Mouse (Mus musculus): ENCODE data around the gene Polr1e. TPM values are rescaled to one million over a fixed set of nuclear protein-coding genes. Genes with fewer than 3 reads are reported as not detected.
"Not testable (repeated sequence)": the region's sequence is repeated elsewhere in the genome, so short reads cannot be mapped to it uniquely, and the experiment has no call there.

Polr1e gene
- polyA plus RNA-seq, 1 experiment from 2014 or later, result 38.6 TPM

- H3K36me3 ChIP-seq, result no peaks in the 10 kb centered on the region
- 26% methylated on average over 5 of the region's 5 CpGs for WGBS
- no peak for ATAC-seq (ENCODE audit: low FRiP score)
- H3K9me3 ChIP-seq (replicated peaks), result no peaks in the 10 kb centered on the region
- H3K4me1 ChIP-seq, result peaks cover 22% of the 10 kb centered on the region
- peak overlapping the region; percentile 72 for H3K4me3 ChIP-seq
- peak overlapping the region; percentile 81 for H3K9ac ChIP-seq
- H3K27me3 ChIP-seq, result no peaks in the 10 kb centered on the region
- no peak overlapping the region for H3K27ac ChIP-seq
- peak overlapping the region; percentile 95 for H3K4me2 ChIP-seq (replicated peaks)
Measured at GRCm38 (mm10) chr4:44981974-44982287, 36.5 kb upstream of the Polr1e start.

- no peak overlapping the region for H3K27ac ChIP-seq
- H3K36me3 ChIP-seq, result peaks cover 3% of the 10 kb centered on the region; the same call in 1 of the 2 replicates
- ATAC-seq (ENCODE audit: low FRiP score), result no peak
- H3K4me1 ChIP-seq, result peaks cover 22% of the 10 kb centered on the region
- H3K27me3 ChIP-seq, result no peaks in the 10 kb centered on the region
- no peak overlapping the region for H3K4me3 ChIP-seq
- 73% methylated on average over 11 of the region's 11 CpGs for WGBS
- H3K4me2 ChIP-seq (replicated peaks), result peak overlapping the region; percentile 95
- peak overlapping the region; percentile 81; the same call in 1 of the 2 replicates for H3K9ac ChIP-seq
- no peaks in the 10 kb centered on the region for H3K9me3 ChIP-seq (replicated peaks)
Measured at GRCm38 (mm10) chr4:44982440-44983130, 35.8 kb upstream of the Polr1e start.

GRCm38 (mm10) chr4:44983131-44983740, 35.1 kb upstream of the Polr1e start:
- 90% methylated on average over 10 of the region's 10 CpGs for WGBS
- no peak overlapping the region for H3K9ac ChIP-seq

GRCm38 (mm10) chr4:44990560-44990959, 27.8 kb upstream of the Polr1e start:
- Histone ChIP-seq H3K4me1 (no peaks in the 10 kb centered on the region), H3K9me3 (replicated peaks) (no peaks in the 10 kb centered on the region), H3K4me3 (no peak overlapping the region), H3K9ac (no peak overlapping the region), H3K27me3 (no peaks in the 10 kb centered on the region), H3K4me2 (replicated peaks) (no peak overlapping the region), H3K27ac (no peak overlapping the region), H3K36me3 (peaks cover 58% of the 10 kb centered on the region)
- WGBS, result 98% methylated on average over 5 of the region's 5 CpGs
- no peak for ATAC-seq (ENCODE audit: low FRiP score)

More at GRCm38 (mm10) chr4:44983131-44983740, 35.1 kb upstream of the Polr1e start:
- H3K4me1 ChIP-seq, result peaks cover 22% of the 10 kb centered on the region
- no peak overlapping the region for H3K4me3 ChIP-seq
- no peak overlapping the region for H3K4me2 ChIP-seq (replicated peaks)
- no peak overlapping the region for H3K27ac ChIP-seq
- H3K36me3 ChIP-seq, result peaks cover 8% of the 10 kb centered on the region
- H3K27me3 ChIP-seq, result no peaks in the 10 kb centered on the region
- no peaks in the 10 kb centered on the region for H3K9me3 ChIP-seq (replicated peaks)
- no peak for ATAC-seq (ENCODE audit: low FRiP score)

- not testable (repeated sequence) for H3K4me3 ChIP-seq; H3K9me3 ChIP-seq (replicated peaks); ATAC-seq (ENCODE audit: low FRiP score); H3K9ac ChIP-seq; H3K4me1 ChIP-seq; H3K27me3 ChIP-seq; H3K27ac ChIP-seq; H3K4me2 ChIP-seq (replicated peaks)
- 96% methylated on average over 11 of the region's 11 CpGs for WGBS
- H3K36me3 ChIP-seq, result peaks cover 58% of the 10 kb centered on the region
Measured at GRCm38 (mm10) chr4:44992330-44992729, 26.1 kb upstream of the Polr1e start.

GRCm38 (mm10) chr4:44993179-44993578, 25.2 kb upstream of the Polr1e start:
- H3K9ac ChIP-seq; H3K4me1 ChIP-seq; H3K27ac ChIP-seq; H3K27me3 ChIP-seq; H3K4me2 ChIP-seq (replicated peaks); ATAC-seq (ENCODE audit: low FRiP score); H3K9me3 ChIP-seq (replicated peaks); H3K4me3 ChIP-seq: not testable (repeated sequence)
- H3K36me3 ChIP-seq, result peaks cover 51% of the 10 kb centered on the region
- 89% methylated on average over 14 of the region's 14 CpGs for WGBS

- ATAC-seq (ENCODE audit: low FRiP score), result no peak
- no peaks in the 10 kb centered on the region for H3K27me3 ChIP-seq
- WGBS, result 92% methylated on average over 9 of the region's 9 CpGs
- H3K9me3 ChIP-seq (replicated peaks), result no peaks in the 10 kb centered on the region
- H3K4me3 ChIP-seq, result no peak overlapping the region
- peaks cover 45% of the 10 kb centered on the region for H3K36me3 ChIP-seq
- no peak overlapping the region for H3K4me2 ChIP-seq (replicated peaks)
- no peak overlapping the region for H3K9ac ChIP-seq
- H3K27ac ChIP-seq, result no peak overlapping the region
- H3K4me1 ChIP-seq, result peaks cover 5% of the 10 kb centered on the region; the same call in 1 of the 2 replicates
Measured at GRCm38 (mm10) chr4:44993847-44994246, 24.5 kb upstream of the Polr1e start.

- 86% methylated on average over 18 of the region's 18 CpGs for WGBS
- no peak for ATAC-seq (ENCODE audit: low FRiP score)
- H3K27me3 ChIP-seq, result no peaks in the 10 kb centered on the region
Measured at GRCm38 (mm10) chr4:44994776-44995175, 23.6 kb upstream of the Polr1e start.

GRCm38 (mm10) chr4:44998071-44998470, 20.3 kb upstream of the Polr1e start:
- Histone ChIP-seq H3K27me3 (no peaks in the 10 kb centered on the region), H3K36me3 (peaks cover 17% of the 10 kb centered on the region), H3K4me2 (replicated peaks) (no peak overlapping the region), H3K4me3 (no peak overlapping the region), H3K9me3 (replicated peaks) (no peaks in the 10 kb centered on the region), H3K4me1 (peaks cover 5% of the 10 kb centered on the region; the same call in 1 of the 2 replicates), H3K9ac (no peak overlapping the region), H3K27ac (no peak overlapping the region)
- no peak for ATAC-seq (ENCODE audit: low FRiP score)
- 71% methylated on average over 3 of the region's 3 CpGs for WGBS

More at GRCm38 (mm10) chr4:44994776-44995175, 23.6 kb upstream of the Polr1e start:
- Histone ChIP-seq H3K4me3 (no peak overlapping the region), H3K36me3 (peaks cover 42% of the 10 kb centered on the region), H3K4me2 (replicated peaks) (no peak overlapping the region), H3K27ac (peak overlapping the region; percentile 18; the same call in 1 of the 2 replicates), H3K9ac (no peak overlapping the region; the same call in 1 of the 2 replicates), H3K4me1 (peaks cover 5% of the 10 kb centered on the region; the same call in 1 of the 2 replicates), H3K9me3 (replicated peaks) (no peaks in the 10 kb centered on the region)

GRCm38 (mm10) chr4:45000001-45000400, 18.4 kb upstream of the Polr1e start:
- H3K27ac ChIP-seq, result no peak overlapping the region
- no peaks in the 10 kb centered on the region for H3K9me3 ChIP-seq (replicated peaks)
- peaks cover 5% of the 10 kb centered on the region; the same call in 1 of the 2 replicates for H3K4me1 ChIP-seq
- no peak overlapping the region for H3K4me2 ChIP-seq (replicated peaks)
- H3K36me3 ChIP-seq, result peaks cover 11% of the 10 kb centered on the region
- H3K4me3 ChIP-seq, result no peak overlapping the region
- H3K9ac ChIP-seq, result no peak overlapping the region
- no peaks in the 10 kb centered on the region for H3K27me3 ChIP-seq
- WGBS, result 91% methylated on average over 6 of the region's 6 CpGs
- no peak for ATAC-seq (ENCODE audit: low FRiP score)

GRCm38 (mm10) chr4:45005452-45005851, 12.9 kb upstream of the Polr1e start:
- no peak overlapping the region for H3K9ac ChIP-seq
- H3K9me3 ChIP-seq (replicated peaks), result no peaks in the 10 kb centered on the region
- no peak overlapping the region for H3K4me2 ChIP-seq (replicated peaks)
- WGBS, result 83% methylated on average over 3 of the region's 3 CpGs
- H3K4me1 ChIP-seq, result peaks cover 9% of the 10 kb centered on the region
- no peak overlapping the region for H3K4me3 ChIP-seq
- no peak for ATAC-seq (ENCODE audit: low FRiP score)
- no peaks in the 10 kb centered on the region for H3K27me3 ChIP-seq
- H3K36me3 ChIP-seq, result peaks cover 9% of the 10 kb centered on the region; the same call in 1 of the 2 replicates
- H3K27ac ChIP-seq, result no peak overlapping the region

GRCm38 (mm10) chr4:45010806-45011415, 7.5 kb upstream of the Polr1e start:
- H3K27ac ChIP-seq, result peak overlapping the region; percentile 97
- ATAC-seq (ENCODE audit: low FRiP score), result no peak
- no peaks in the 10 kb centered on the region for H3K9me3 ChIP-seq (replicated peaks)
- WGBS, result 15% methylated on average over 11 of the region's 11 CpGs
- no peaks in the 10 kb centered on the region for H3K36me3 ChIP-seq
- peak overlapping the region; percentile 76 for H3K4me2 ChIP-seq (replicated peaks)
- peak overlapping the region; percentile 90 for H3K9ac ChIP-seq
- peaks cover 21% of the 10 kb centered on the region for H3K4me1 ChIP-seq
- peak overlapping the region; percentile 77 for H3K4me3 ChIP-seq
- H3K27me3 ChIP-seq, result no peaks in the 10 kb centered on the region
